ENCODE assay signal across 31 mouse cellular contexts in the genomic region with DNA sequence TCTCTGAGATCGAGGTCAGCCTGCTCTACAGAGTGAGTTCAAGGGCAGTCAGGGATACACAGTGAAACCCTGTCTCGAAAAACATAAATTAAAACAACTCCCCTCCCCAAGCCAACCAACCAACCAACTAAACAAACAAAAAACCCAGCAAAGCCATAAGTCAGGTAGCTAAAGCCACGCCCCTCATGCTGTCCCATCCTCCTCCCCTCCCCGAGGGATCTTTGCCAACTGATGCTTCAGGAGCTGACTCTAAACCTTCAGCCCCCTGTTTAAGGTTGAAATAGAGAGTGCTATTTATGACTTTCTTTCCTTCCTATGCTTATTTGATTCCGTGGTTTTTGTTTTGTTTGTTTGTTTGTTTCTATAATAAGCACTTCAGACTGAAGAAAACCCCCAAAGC. TPM values are rescaled to one million over a fixed set of nuclear protein-coding genes. Genes with fewer than 3 reads are reported as not detected.
"Had no signal": no experiment of that assay in that cellular context is flagged by ENCODE, and none has a peak within 500 bp of the region (broad histone marks: within the 10 kb centered on the region; RNA-seq: fewer than 3 reads in every experiment).

No protein-coding gene starts in this region.

- H3K4me3 ChIP-seq: kidney, embryonic 15.5 days; left cerebral cortex, adult 2 months; liver, embryonic 13.5 days; myocyte; neural tube, embryonic 13.5 days; stomach, embryonic 15.5 days had no signal

- H3K4me1 ChIP-seq: liver, embryonic 13.5 days; stomach, embryonic 15.5 days had no signal

- H3K9ac ChIP-seq: kidney, embryonic 15.5 days; liver, embryonic 13.5 days; neural tube, embryonic 13.5 days; stomach, embryonic 15.5 days had no signal

- H3K27ac ChIP-seq: kidney, embryonic 15.5 days; left cerebral cortex, adult 2 months; liver, embryonic 13.5 days; neural tube, embryonic 13.5 days; stomach, embryonic 15.5 days had no signal

- H3K27me3 ChIP-seq: kidney, embryonic 15.5 days; liver, embryonic 13.5 days; neural tube, embryonic 13.5 days; stomach, embryonic 15.5 days had no signal

- H3K9me3 ChIP-seq: kidney, embryonic 15.5 days; liver, embryonic 13.5 days; neural tube, embryonic 13.5 days; stomach, embryonic 15.5 days had no signal

- H3K4me2 ChIP-seq: kidney, embryonic 15.5 days; liver, embryonic 13.5 days; midbrain, embryonic 11.5 days; neural tube, embryonic 13.5 days; stomach, embryonic 15.5 days had no signal

- DNase-seq: kidney, adult 8-10 months; kidney, postnatal 10 days; kidney, postnatal 36 days; layer of hippocampus, postnatal 36 days; liver, embryonic 13.5 days; lung, adult 2 months; lung, postnatal 14 days; lung, postnatal 4 days; retina, postnatal 1 day; right cerebral cortex, postnatal 25 days; spleen, adult 18-20 months; thymus, postnatal 25 days had no signal

RNA-seq across cellular contexts. Expression of a gene that starts 39.9 kb away (rescaled TPM):
- total RNA-seq: layer of hippocampus, adult 8-10 months; layer of hippocampus, postnatal 10 days; layer of hippocampus, postnatal 36 days; left cerebral cortex, adult 2 months; left cerebral cortex, postnatal 10 days; left cerebral cortex, postnatal 36 days; liver, adult 2 months; megakaryocyte progenitor cell, adult 5-6 weeks; megakaryocyte-erythroid progenitor cell, adult 5-6 weeks; neutrophil, adult 5-6 weeks had no signal
- polyA plus RNA-seq: limb, embryonic 11.5 days; limb, embryonic 14.5 days; liver, adult 2 months; liver, embryonic 13.5 days; liver, embryonic 16.5 days; lung, adult 2 months; lung, embryonic 16.5 days; midbrain, embryonic 11.5 days; myocyte; neural tube, embryonic 13.5 days; stomach, embryonic 15.5 days; thymus, postnatal 0 days had no signal
